Mouse (Mus musculus): ENCODE data around the gene Hdac9. TPM values are rescaled to one million over a fixed set of nuclear protein-coding genes. Genes with fewer than 3 reads are reported as not detected.
A peak's percentile ranks its signal among the peaks of the same experiment; 100 is the strongest.

Gene Hdac9
- polyA plus RNA-seq, 1 experiment from 2014 or later: 3.3 TPM

- Histone ChIP-seq H3K36me3 (ENCODE audit: insufficient read depth, low read length) (no peaks in the 10 kb centered on the region), H3K9ac (ENCODE audit: low read depth, low read length) (no peak overlapping the region), H3K4me2 (ENCODE audit: low read length) (no peak overlapping the region), H3K4me3 (replicated peaks; ENCODE audit: low read depth, low read length) (no peak overlapping the region), H3K4me1 (replicated peaks; ENCODE audit: insufficient read depth, low read length) (no peaks in the 10 kb centered on the region), H3K9me3 (replicated peaks; ENCODE audit: low read length) (no peaks in the 10 kb centered on the region), H3K27ac (no peak overlapping the region), H3K27me3 (ENCODE audit: insufficient read depth, low read length) (no peaks in the 10 kb centered on the region)
- ATAC-seq (replicated peaks; ENCODE audit: low FRiP score, low read depth) (no peak), DNase-seq (ENCODE audit: low spot score) (no peak)
- TF ChIP-seq CTCF (IDR thresholded peaks at IDR 0.05; ENCODE audit: low read depth): no peak
- 66% methylated on average over 5 of the region's 5 CpGs for WGBS
These were observed 79.6 kb downstream of the Hdac9 start for GRCm38 (mm10) chr12:34837318-34837717.

- 66% methylated on average over 1 of the region's 1 CpGs for WGBS
- no peaks in the 10 kb centered on the region for H3K9me3 ChIP-seq (replicated peaks; ENCODE audit: low read length)
- no peak for DNase-seq (ENCODE audit: low spot score)
- no peak overlapping the region for H3K4me2 ChIP-seq (ENCODE audit: low read length)
- H3K36me3 ChIP-seq (ENCODE audit: insufficient read depth, low read length): no peaks in the 10 kb centered on the region
- no peak overlapping the region for H3K27ac ChIP-seq
- no peak for TF ChIP-seq CTCF (IDR thresholded peaks at IDR 0.05; ENCODE audit: low read depth)
- H3K4me3 ChIP-seq (replicated peaks; ENCODE audit: low read depth, low read length): no peak overlapping the region
- no peaks in the 10 kb centered on the region for H3K4me1 ChIP-seq (replicated peaks; ENCODE audit: insufficient read depth, low read length)
- H3K27me3 ChIP-seq (ENCODE audit: insufficient read depth, low read length): no peaks in the 10 kb centered on the region
- no peak overlapping the region for H3K9ac ChIP-seq (ENCODE audit: low read depth, low read length)
- no peak for ATAC-seq (replicated peaks; ENCODE audit: low FRiP score, low read depth)
These were observed 80.0 kb downstream of the Hdac9 start for GRCm38 (mm10) chr12:34836864-34837263.

- Histone ChIP-seq H3K4me1 (replicated peaks; ENCODE audit: insufficient read depth, low read length) (no peaks in the 10 kb centered on the region), H3K9me3 (replicated peaks; ENCODE audit: low read length) (no peaks in the 10 kb centered on the region), H3K4me2 (ENCODE audit: low read length) (no peak overlapping the region), H3K9ac (ENCODE audit: low read depth, low read length) (no peak overlapping the region), H3K4me3 (replicated peaks; ENCODE audit: low read depth, low read length) (no peak overlapping the region), H3K27ac (no peak overlapping the region), H3K27me3 (ENCODE audit: insufficient read depth, low read length) (no peaks in the 10 kb centered on the region), H3K36me3 (ENCODE audit: insufficient read depth, low read length) (no peaks in the 10 kb centered on the region)
- DNase-seq (ENCODE audit: low spot score): no peak
- WGBS: 91% methylated on average over 1 of the region's 1 CpGs
- TF ChIP-seq CTCF (IDR thresholded peaks at IDR 0.05; ENCODE audit: low read depth): no peak
- no peak for ATAC-seq (replicated peaks; ENCODE audit: low FRiP score, low read depth)
These were observed 80.8 kb downstream of the Hdac9 start for GRCm38 (mm10) chr12:34836085-34836484.

GRCm38 (mm10) chr12:34835493-34835892 lies 81.4 kb downstream of the Hdac9 start:
- ATAC-seq (replicated peaks; ENCODE audit: low FRiP score, low read depth): no peak
- no peak overlapping the region for H3K4me2 ChIP-seq (ENCODE audit: low read length)
- no peaks in the 10 kb centered on the region for H3K27me3 ChIP-seq (ENCODE audit: insufficient read depth, low read length)
- H3K4me3 ChIP-seq (replicated peaks; ENCODE audit: low read depth, low read length): no peak overlapping the region
- no peaks in the 10 kb centered on the region for H3K4me1 ChIP-seq (replicated peaks; ENCODE audit: insufficient read depth, low read length)
- H3K27ac ChIP-seq: no peak overlapping the region
- WGBS: 86% methylated on average over 3 of the region's 3 CpGs
- no peak for TF ChIP-seq CTCF (IDR thresholded peaks at IDR 0.05; ENCODE audit: low read depth)
- H3K9me3 ChIP-seq (replicated peaks; ENCODE audit: low read length): no peaks in the 10 kb centered on the region
- no peak overlapping the region for H3K9ac ChIP-seq (ENCODE audit: low read depth, low read length)
- DNase-seq (ENCODE audit: low spot score): no peak
- no peaks in the 10 kb centered on the region for H3K36me3 ChIP-seq (ENCODE audit: insufficient read depth, low read length)

- WGBS: 71% methylated on average over 3 of the region's 3 CpGs
- Histone ChIP-seq H3K4me2 (ENCODE audit: low read length) (no peak overlapping the region), H3K4me3 (replicated peaks; ENCODE audit: low read depth, low read length) (no peak overlapping the region), H3K27ac (no peak overlapping the region), H3K9ac (ENCODE audit: low read depth, low read length) (no peak overlapping the region), H3K36me3 (ENCODE audit: insufficient read depth, low read length) (no peaks in the 10 kb centered on the region), H3K27me3 (ENCODE audit: insufficient read depth, low read length) (no peaks in the 10 kb centered on the region), H3K9me3 (replicated peaks; ENCODE audit: low read length) (no peaks in the 10 kb centered on the region), H3K4me1 (replicated peaks; ENCODE audit: insufficient read depth, low read length) (no peaks in the 10 kb centered on the region)
- no peak for DNase-seq (ENCODE audit: low spot score)
- TF ChIP-seq CTCF (IDR thresholded peaks at IDR 0.05; ENCODE audit: low read depth): no peak
- no peak for ATAC-seq (replicated peaks; ENCODE audit: low FRiP score, low read depth)
These were observed 88.2 kb downstream of the Hdac9 start for GRCm38 (mm10) chr12:34828684-34829083.

GRCm38 (mm10) chr12:34826931-34827330 lies 90.0 kb downstream of the Hdac9 start:
- no peak for TF ChIP-seq CTCF (IDR thresholded peaks at IDR 0.05; ENCODE audit: low read depth)
- 77% methylated on average over 4 of the region's 4 CpGs for WGBS
- no peak overlapping the region for H3K9ac ChIP-seq (ENCODE audit: low read depth, low read length)
- H3K27ac ChIP-seq: no peak overlapping the region
- DNase-seq (ENCODE audit: low spot score): no peak
- H3K4me1 ChIP-seq (replicated peaks; ENCODE audit: insufficient read depth, low read length): no peaks in the 10 kb centered on the region
- H3K4me3 ChIP-seq (replicated peaks; ENCODE audit: low read depth, low read length): no peak overlapping the region
- ATAC-seq (replicated peaks; ENCODE audit: low FRiP score, low read depth): no peak
- no peaks in the 10 kb centered on the region for H3K9me3 ChIP-seq (replicated peaks; ENCODE audit: low read length)
- no peaks in the 10 kb centered on the region for H3K27me3 ChIP-seq (ENCODE audit: insufficient read depth, low read length)
- no peak overlapping the region for H3K4me2 ChIP-seq (ENCODE audit: low read length)
- H3K36me3 ChIP-seq (ENCODE audit: insufficient read depth, low read length): no peaks in the 10 kb centered on the region

- ATAC-seq (replicated peaks; ENCODE audit: low FRiP score, low read depth) (no peak), DNase-seq (ENCODE audit: low spot score) (peak; percentile 22)
- H3K4me1 ChIP-seq (replicated peaks; ENCODE audit: insufficient read depth, low read length): no peaks in the 10 kb centered on the region
- H3K36me3 ChIP-seq (ENCODE audit: insufficient read depth, low read length): no peaks in the 10 kb centered on the region
- WGBS: 45% methylated on average over 6 of the region's 6 CpGs
- H3K4me3 ChIP-seq (replicated peaks; ENCODE audit: low read depth, low read length): no peak overlapping the region
- H3K9me3 ChIP-seq (replicated peaks; ENCODE audit: low read length): no peaks in the 10 kb centered on the region
- H3K27me3 ChIP-seq (ENCODE audit: insufficient read depth, low read length): no peaks in the 10 kb centered on the region
- no peak overlapping the region for H3K9ac ChIP-seq (ENCODE audit: low read depth, low read length)
- H3K4me2 ChIP-seq (ENCODE audit: low read length): no peak overlapping the region
- H3K27ac ChIP-seq: no peak overlapping the region
- TF ChIP-seq CTCF (IDR thresholded peaks at IDR 0.05; ENCODE audit: low read depth): no peak
These were observed 96.7 kb downstream of the Hdac9 start for GRCm38 (mm10) chr12:34820229-34820628.
